Mouse (Mus musculus) testis, adult 2 months (tissue): Measurements from ENCODE around the gene Cwc22. TPM values are rescaled to one million over a fixed set of nuclear protein-coding genes. Genes with fewer than 3 reads are reported as not detected.

ENCODE experiments used
- H3K27ac ChIP-seq: fragments of 200-500 bp; 2 replicates; pipeline ENCODE4 v1.5.1; 2012; ENCODE audit warnings: low read depth, low read length; ENCODE audit not compliant: control insufficient read depth, insufficient read depth
- H3K27me3 ChIP-seq: fragments of 200-500 bp; 2 replicates; pipeline ENCODE4 v1.6.1; 2012; ENCODE audit warnings: mild to moderate bottlenecking, low read length, moderate library complexity; ENCODE audit not compliant: control insufficient read depth, insufficient read depth
- H3K36me3 ChIP-seq: fragments of 200-500 bp; 2 replicates; pipeline ENCODE4 v1.6.1; 2012; ENCODE audit warnings: mild to moderate bottlenecking, low read length; ENCODE audit not compliant: control insufficient read depth, insufficient read depth
- H3K4me1 ChIP-seq: fragments of 200-500 bp; 2 replicates; pipeline ENCODE4 v1.6.1; 2012; ENCODE audit warnings: low read length; ENCODE audit not compliant: control insufficient read depth, insufficient read depth
- H3K4me3 ChIP-seq: fragments of 200-500 bp; 2 replicates; pipeline ENCODE4 v1.5.1; 2012; ENCODE audit warnings: low read depth, mild to moderate bottlenecking, low read length, moderate library complexity, mixed read lengths; ENCODE audit not compliant: control insufficient read depth
- CTCF ChIP-seq: fragments of 200-500 bp; IDR thresholded peaks from 2 replicates; pipeline ENCODE4 v1.5.1; 2012; ENCODE audit warnings: low read depth, mild to moderate bottlenecking, inconsistent platforms, low read length, moderate library complexity; ENCODE audit not compliant: control insufficient read depth, insufficient read depth, insufficient replicate concordance
- POLR2A ChIP-seq: fragments of 200-500 bp; IDR thresholded peaks from 2 replicates; pipeline ENCODE4 v1.6.1; 2012; ENCODE audit warnings: low read depth, mild to moderate bottlenecking, inconsistent platforms, low read length, moderate library complexity; ENCODE audit not compliant: control insufficient read depth
- polyA plus RNA-seq: library from polyadenylated mRNA; depleted of rRNA; stranded (reverse); fragments of >200 nt; gene quantifications from 2 replicates; pipeline ENCODE4 v1.2.3, GENCODE M21; 2012

The Cwc22 gene
- polyA plus RNA-seq, 1 experiment = 3.5 TPM

DNA sequence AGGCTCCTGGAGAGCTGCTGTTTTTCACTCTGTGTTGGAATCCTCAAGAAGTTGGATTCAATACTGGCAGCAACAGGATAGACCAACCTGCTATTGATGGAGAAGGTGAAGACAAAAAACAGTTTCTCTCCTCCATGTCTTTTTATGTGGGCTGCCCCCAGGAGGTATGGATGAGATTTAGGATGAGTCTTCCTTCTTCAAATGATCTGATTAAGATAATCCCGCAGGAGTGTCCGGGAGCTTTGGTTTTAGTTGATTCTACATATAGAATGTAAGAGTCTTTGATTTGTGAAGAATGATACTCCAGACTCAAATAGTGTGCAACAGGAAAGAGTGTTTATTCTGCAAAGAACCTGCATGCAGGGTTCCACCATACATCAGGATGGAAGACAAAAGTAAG, 2.7 kb upstream of the Cwc22 start:
- Histone ChIP-seq H3K27me3 (no peaks in the 10 kb centered on the region), H3K4me1 (peaks cover 4% of the 10 kb centered on the region; the same call in 1 of the 2 replicates), H3K4me3 (no peak overlapping the region), H3K27ac (no peak overlapping the region), H3K36me3 (no peaks in the 10 kb centered on the region)
- TF ChIP-seq POLR2A = no peak
- TF ChIP-seq CTCF = no peak

GRCm38 (mm10) chr2:77948126-77948525, 2.0 kb upstream of the Cwc22 start:
- H3K36me3 ChIP-seq = no peaks in the 10 kb centered on the region
- H3K4me3 ChIP-seq = no peak overlapping the region
- H3K4me1 ChIP-seq = peaks cover 4% of the 10 kb centered on the region; the same call in 1 of the 2 replicates
- H3K27me3 ChIP-seq = no peaks in the 10 kb centered on the region
- no peak for TF ChIP-seq POLR2A
- TF ChIP-seq CTCF = no peak
- no peak overlapping the region for H3K27ac ChIP-seq

- Histone ChIP-seq H3K4me3 (no peak overlapping the region), H3K4me1 (peaks cover 4% of the 10 kb centered on the region; the same call in 1 of the 2 replicates), H3K27ac (no peak overlapping the region), H3K27me3 (no peaks in the 10 kb centered on the region), H3K36me3 (no peaks in the 10 kb centered on the region)
- TF ChIP-seq CTCF (no peak), POLR2A (no peak)
These were observed 1.1 kb upstream of the Cwc22 start for GRCm38 (mm10) chr2:77947161-77947870.

DNA sequence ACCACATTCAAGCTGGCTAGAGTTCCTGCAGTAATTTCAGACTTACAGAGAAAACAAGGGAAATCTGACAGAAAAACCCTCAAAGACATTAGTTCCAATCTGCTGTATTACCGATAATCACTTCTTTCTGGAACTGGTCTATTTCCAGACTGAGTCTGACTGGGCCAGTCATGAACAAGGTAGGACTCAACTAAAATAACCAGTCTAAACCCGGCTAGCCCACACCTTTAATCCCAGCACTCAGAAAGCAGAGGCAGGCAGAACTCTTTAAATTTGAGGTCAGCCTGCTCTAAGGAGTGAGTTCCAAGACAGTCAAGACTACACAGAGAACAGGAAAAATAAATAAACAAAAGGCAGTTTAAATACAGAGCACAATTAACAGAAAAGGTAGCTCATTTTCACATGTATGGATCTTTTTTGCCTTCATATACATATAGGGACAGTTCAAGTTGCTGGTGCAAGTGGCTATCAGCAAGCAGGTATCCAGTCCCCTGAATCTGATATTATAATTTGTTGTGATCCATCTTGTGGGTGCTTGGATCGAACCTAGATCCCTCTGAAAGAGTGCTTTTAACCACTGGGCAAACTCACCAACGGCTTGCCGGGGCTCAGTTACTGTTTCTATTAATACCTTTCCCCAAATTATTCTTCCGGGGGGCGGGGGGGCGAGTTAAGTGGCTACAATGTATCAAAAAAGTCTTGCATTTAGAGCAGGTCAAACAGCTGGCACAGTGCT, 1.1 kb downstream of the Cwc22 start:
- Histone ChIP-seq H3K4me3 (peak overlapping the region; percentile 93), H3K27me3 (no peaks in the 10 kb centered on the region), H3K4me1 (peaks cover 5% of the 10 kb centered on the region; the same call in 1 of the 2 replicates), H3K27ac (peak overlapping the region; percentile 90), H3K36me3 (no peaks in the 10 kb centered on the region)
- TF ChIP-seq CTCF = no peak
- no peak for TF ChIP-seq POLR2A

DNA sequence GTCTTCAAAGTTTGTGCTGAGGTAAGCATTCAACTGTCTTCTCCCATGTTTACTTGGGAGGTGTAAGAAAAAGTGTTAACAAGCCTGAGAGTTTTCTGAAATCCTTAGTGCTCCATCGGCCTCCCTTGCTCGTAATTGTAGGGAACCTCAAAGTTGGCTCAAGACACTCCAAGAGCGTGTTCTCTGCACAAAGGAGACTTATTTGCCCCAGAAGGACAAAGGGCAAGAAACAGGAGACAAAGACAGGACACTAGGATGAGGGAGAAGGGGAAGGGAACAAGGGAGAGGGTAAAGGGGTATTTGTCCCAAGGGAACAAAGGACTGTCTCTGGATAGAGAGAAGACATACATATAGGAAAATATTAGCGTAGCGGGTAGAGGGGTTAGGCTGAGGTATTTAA, 1.9 kb downstream of the Cwc22 start:
- Histone ChIP-seq H3K4me1 (peaks cover 5% of the 10 kb centered on the region; the same call in 1 of the 2 replicates), H3K27ac (no peak overlapping the region), H3K4me3 (no peak overlapping the region), H3K36me3 (no peaks in the 10 kb centered on the region), H3K27me3 (no peaks in the 10 kb centered on the region)
- TF ChIP-seq CTCF (no peak), POLR2A (no peak)

- Histone ChIP-seq H3K27ac (no peak overlapping the region), H3K4me3 (no peak overlapping the region), H3K36me3 (no peaks in the 10 kb centered on the region), H3K4me1 (peaks cover 5% of the 10 kb centered on the region; the same call in 1 of the 2 replicates), H3K27me3 (no peaks in the 10 kb centered on the region)
- TF ChIP-seq POLR2A = no peak
These were observed 4.2 kb downstream of the Cwc22 start for GRCm38 (mm10) chr2:77941944-77942343.

DNA sequence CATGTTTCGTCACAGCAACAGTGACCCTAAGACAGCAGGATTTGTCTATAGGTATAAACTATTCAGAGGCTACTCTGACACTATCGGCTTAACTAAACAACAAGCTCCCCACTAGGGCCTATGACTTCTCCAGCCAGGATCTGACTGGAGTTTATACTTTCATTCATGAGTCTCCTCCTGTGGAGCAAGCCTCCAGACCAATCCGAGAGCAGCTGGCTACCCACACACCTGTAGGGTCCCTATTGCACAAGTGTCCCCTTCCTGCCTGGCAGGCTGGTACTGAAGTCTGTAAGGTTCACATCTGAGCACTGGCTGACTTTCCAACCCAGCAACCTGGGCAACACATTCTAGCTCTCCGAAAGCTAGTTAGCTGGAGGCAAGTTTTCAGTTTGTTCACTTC, 7.9 kb downstream of the Cwc22 start:
- Histone ChIP-seq H3K27ac (no peak overlapping the region), H3K27me3 (no peaks in the 10 kb centered on the region), H3K4me1 (0 out of 2 replicates have a peak, but pooled peaks cover 2% of the 10 kb centered on the region), H3K4me3 (no peak overlapping the region), H3K36me3 (peaks cover 1% of the 10 kb centered on the region; the same call in 1 of the 2 replicates)
- TF ChIP-seq CTCF (no peak), POLR2A (no peak)
